Mouse (Mus musculus): ENCODE data around the gene Sox5.

Gene Sox5

GRCm38 (mm10) chr6:144105645-144106044 lies 676.1 kb downstream of the Sox5 start:
- in situ Hi-C loops (cut with MboI) = no loop called here

GRCm38 (mm10) chr6:144103612-144104011 lies 678.2 kb downstream of the Sox5 start:
- in situ Hi-C loops (cut with MboI) = no loop called here

- in situ Hi-C loops (cut with MboI) = no loop called here
Measured at GRCm38 (mm10) chr6:144100852-144101251, 680.9 kb downstream of the Sox5 start.

- in situ Hi-C loops (cut with MboI) = no loop called here
Measured at GRCm38 (mm10) chr6:144098119-144098518, 683.7 kb downstream of the Sox5 start.

- in situ Hi-C loops (cut with MboI) = no loop called here
Measured at GRCm38 (mm10) chr6:144088256-144088655, 693.5 kb downstream of the Sox5 start.

- in situ Hi-C loops (cut with MboI) = no loop called here
Measured at GRCm38 (mm10) chr6:144086096-144086810, 695.5 kb downstream of the Sox5 start.

GRCm38 (mm10) chr6:144082297-144082696 lies 699.5 kb downstream of the Sox5 start:
- in situ Hi-C loops (cut with MboI) = no loop called here

DNA sequence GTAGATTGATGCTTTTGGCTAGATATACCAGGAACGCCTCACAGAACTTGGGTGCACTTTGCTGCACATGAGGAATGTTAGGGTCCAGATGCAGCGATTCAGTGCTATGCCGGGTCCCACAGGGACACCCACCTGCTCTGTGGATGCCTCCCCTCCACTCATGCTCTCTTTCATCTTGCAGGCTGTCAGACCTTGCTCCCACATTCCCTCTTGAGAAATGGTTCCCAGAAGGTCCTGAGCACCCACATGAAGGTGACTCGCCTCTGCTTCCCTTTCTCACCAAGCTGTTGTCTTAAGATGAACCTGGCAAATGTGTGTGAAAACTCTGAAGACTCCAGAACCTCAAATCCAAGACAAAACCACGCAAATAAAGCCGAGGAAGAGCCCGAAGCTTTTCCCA lies 704.0 kb downstream of the Sox5 start:
- in situ Hi-C loops (cut with MboI) = no loop called here

DNA sequence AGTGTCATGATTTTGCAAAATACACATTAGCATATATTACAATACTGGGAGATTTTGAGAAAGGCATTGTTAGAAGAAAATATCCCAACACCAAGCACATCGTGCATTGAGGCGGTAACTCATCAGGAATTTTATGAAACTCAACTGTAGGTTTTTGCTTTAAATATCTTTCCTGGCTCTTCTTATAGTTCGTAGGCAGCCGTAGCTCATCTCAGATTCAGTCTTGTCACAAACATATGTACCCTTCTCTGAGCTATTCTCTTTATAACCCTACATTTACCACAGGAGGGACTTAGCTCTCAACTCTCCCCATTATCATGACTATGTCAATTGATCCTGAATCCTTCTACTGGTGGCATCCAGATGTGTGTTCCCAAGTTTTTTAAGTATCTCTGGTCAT lies 705.4 kb downstream of the Sox5 start:
- in situ Hi-C loops (cut with MboI) = no loop called here

DNA sequence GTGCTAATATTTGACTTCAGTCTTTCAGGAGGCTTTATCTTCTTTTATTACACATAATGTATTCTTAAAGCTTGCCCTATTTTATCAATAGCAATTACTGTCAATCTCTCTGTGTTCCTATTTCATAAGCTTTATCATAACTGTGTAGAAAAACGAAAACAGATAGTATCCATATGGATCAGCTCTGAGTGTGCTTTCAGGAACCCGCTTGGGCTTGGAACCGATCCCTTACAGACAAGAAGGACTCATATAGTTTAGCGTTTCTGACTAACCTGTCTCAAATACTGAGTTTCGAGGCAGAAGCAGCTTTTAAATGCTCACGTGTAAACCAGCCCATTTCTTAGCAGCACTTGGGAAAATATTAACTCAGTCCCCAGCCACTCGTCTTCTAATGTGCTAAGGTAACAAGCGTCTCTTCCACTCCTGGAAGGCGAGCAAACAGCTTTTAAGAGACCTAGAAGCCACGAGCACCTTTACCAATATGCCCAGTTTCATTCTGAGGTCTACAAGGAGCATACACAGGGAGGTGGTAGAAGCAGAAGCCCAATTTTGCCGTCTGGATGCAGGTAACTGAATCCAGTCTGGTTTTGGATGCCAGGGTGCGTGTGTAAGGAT lies 706.3 kb downstream of the Sox5 start:
- in situ Hi-C loops (cut with MboI) = no loop called here

DNA sequence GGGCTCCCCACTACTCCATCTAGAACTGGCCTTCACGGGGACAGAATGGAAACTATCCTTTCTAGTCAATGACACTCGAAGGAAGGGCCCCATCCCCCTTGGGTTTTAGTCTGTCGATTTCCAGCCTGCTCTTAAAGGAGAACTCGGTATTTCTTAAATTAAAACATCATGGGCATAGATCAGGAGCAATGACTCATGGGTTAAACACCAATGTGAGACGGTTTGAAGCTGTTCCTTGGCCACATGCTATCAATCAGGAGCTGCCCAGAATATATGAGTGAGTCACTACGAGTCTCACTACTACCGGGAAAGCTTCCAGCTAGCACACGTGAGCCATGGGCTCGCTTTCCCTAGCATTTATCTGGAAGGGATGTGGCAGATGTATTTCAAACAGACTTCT lies 707.0 kb downstream of the Sox5 start:
- in situ Hi-C loops (cut with MboI) = no loop called here

DNA sequence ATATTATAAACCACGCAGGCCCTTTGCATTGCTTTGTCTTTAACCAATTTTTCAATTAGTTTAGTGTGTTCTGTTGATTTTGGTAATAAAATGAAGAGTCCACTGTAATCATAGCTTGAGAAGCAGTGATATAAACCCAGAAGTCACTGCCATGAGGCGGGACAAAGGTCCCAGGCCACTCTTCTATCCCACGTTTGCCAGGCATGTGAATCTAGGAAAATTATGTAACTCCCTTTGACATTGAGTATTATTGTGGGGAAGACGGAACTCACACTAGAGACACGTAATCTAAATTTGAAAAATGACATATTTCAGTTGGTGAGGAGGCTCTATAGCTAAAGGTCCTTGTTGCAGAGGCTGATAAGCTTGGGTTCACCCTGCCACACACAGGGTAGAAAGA lies 711.3 kb downstream of the Sox5 start:
- in situ Hi-C loops (cut with MboI) = no loop called here

- in situ Hi-C loops (cut with MboI) = no loop called here
Measured at GRCm38 (mm10) chr6:144067491-144067890, 714.3 kb downstream of the Sox5 start.

DNA sequence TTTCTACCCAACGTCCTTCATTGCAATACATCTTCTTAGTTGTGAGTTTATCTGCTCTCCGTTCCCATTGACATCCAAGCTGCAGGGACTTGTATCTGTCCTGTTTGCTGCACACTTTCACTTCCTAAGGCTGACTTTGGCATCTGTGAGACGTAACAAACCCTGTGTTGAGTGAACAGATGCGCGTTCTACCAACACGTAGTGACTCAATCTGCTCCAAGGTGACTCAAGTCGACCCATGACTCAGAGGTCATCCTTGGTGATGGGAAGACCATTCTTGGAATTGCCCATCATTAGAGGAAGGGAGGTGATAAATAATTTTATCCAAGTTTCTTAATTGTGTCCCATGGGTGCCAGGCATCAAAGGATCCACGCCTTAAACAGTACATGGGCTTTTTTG lies 719.3 kb downstream of the Sox5 start:
- in situ Hi-C loops (cut with MboI) = no loop called here

DNA sequence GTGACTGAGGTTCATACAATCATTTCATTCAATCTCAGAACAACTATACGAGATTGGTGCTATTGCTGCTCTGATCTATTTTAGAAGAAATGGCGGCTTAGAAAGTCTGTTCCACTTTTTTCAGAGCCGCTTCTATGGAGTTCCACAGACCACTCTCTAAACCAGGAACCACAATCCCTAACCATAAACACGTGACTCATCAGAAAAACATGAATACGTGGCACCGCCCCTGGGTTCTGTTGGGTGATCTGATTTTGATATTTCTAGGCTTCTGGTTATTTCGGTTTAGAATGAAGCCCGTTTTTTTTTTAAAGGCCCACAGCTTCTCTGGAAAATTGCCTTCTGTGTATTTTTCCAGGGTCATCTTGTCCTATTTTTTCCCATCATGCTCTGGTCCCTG lies 720.0 kb downstream of the Sox5 start:
- in situ Hi-C loops (cut with MboI) = no loop called here

GRCm38 (mm10) chr6:144057098-144057632 lies 724.6 kb downstream of the Sox5 start:
- in situ Hi-C loops (cut with MboI) = no loop called here

DNA sequence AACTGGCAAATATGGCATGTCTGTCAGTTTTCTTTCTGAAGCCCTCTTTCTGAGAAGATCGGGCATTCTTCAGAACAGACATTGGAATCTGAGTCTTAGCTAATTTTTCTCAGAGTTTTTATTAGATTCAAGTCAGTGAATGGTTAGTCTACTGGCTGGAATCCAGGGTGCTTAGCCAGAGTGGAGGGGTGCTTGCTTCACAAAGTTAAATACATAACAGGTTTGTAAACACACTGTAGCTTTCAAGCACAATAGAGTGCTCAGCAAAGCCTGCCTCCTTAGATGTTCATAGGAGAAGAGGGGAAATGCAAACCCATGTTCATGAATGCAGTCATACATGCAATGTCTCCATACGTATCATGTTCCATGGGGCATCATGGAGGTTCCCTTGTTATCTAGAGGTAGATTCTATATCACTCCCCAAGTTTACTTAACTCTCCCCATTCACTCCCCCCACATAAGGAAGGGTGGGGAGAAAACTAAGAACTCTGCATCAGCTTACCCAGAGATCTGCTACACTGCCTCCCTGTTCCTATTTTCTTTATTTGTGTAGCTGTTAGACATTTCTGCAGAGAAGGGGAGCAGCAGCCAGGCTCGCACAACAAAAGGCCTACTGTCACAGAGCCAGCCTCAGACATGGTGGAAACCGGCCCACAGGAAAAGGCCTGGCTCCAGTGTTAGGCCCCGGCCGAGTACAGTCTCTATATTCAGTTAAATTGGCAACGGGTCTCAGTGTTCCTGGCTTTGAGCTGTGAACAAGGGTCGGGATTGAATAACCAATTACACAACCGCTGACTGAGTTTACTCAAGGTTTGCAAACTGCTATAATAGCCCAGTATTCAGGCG lies 725.3 kb downstream of the Sox5 start:
- in situ Hi-C loops (cut with MboI) = no loop called here

DNA sequence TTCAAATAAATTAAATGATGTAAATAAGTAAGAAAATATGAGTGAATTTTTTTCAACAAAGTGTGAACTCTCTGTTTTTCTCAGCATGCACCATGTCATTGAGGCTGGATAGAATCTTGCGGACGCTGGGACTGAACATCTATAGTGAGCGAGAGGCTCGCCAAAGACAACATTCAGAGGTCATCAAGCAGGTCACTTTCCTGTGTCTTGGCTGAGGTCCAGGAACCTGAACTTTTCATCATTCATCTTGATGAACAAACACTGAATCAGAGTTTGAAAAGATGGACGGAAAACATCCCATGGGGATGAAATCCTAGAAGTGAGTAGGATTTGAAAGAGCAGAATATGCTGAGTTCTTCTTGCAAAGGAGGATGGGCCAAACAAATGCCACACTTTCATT lies 729.3 kb downstream of the Sox5 start:
- in situ Hi-C loops (cut with MboI) = no loop called here

DNA sequence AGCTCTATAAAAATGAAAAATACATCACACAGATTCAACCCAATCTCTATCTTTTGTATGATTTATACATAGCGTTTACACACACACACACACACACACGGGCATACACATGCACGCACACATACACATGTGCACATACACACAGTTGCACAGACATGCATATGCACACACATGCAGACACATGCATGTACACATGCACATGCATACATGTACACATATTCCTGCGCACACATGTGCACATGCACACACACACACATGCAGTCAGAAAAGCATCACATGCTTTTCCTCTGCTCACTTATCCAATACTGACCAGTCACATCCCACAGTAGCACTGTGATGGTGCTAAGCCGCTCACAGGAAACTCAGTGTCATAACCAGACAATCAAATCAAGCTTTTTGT lies 730.5 kb downstream of the Sox5 start:
- in situ Hi-C loops (cut with MboI) = no loop called here

- in situ Hi-C loops (cut with MboI) = no loop called here
Measured at GRCm38 (mm10) chr6:144048201-144048924, 733.4 kb downstream of the Sox5 start.

DNA sequence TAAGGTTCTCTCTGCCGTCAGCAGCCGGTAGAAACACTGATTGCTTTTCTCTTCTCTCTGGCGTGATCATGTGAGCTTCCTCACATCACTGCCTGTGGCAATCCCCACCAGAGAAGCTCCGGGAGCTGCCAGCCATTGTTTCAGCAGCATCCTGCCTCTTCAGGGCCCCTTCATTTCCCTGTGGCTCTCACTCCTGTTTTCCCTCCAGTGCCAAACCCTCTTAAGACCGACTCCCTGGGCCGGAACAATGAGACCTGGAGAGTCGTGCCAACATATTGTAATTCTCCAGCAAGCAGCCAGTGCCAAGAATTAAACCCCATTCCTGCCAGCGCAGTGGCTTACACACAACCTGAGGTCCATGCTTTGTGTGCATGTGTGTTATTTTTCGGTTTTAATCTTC lies 736.3 kb downstream of the Sox5 start:
- in situ Hi-C loops (cut with MboI) = no loop called here

- in situ Hi-C loops (cut with MboI) = no loop called here
Measured at GRCm38 (mm10) chr6:144044381-144044780, 737.4 kb downstream of the Sox5 start.

Measured in mature B cell (primary cell).